Mouse (Mus musculus): Measurements from ENCODE around the gene Ica1.

Ica1 gene

DNA sequence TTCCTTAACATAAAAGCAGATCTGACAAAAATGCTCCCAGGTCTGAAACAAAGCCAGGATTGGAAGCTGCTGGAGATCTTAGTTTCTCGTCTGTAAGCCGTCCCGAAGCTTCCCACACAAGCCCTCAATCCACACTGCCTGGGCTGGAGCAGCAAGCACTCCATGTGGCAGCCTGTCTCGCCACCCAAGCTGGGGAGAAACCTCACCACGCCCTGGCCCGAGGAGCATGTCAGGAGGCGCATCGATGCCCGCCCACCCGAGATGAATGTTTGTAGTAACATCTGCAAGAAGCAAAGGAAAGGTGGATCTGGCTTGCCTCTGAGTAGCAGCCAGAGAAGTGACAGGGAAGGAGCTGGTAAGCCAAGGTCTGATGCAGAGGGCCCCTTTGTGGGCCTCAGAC lies 133.6 kb downstream of the Ica1 start:
- DNase-seq (ENCODE audit: low spot score): peak; percentile 31

DNA sequence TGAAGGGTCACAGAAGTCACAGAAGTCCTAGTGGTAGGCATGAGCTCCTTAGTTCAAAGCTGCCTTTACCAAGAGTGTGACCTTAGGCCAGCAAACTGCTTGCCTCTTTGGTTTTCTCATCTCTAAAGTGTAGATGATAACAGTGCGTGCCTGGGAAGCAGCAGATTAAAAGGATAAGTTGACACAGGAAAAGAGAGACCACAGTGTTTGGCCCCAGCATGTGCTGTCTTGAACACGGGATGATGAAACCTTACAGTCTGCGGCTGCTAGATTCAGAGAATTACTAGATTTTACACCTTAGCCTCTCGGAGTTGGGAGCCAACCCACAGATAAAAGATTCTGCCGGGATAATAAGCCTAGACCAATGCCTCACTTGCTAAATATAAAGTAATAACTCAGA lies 137.4 kb downstream of the Ica1 start:
- no peak for DNase-seq (ENCODE audit: low spot score)

DNA sequence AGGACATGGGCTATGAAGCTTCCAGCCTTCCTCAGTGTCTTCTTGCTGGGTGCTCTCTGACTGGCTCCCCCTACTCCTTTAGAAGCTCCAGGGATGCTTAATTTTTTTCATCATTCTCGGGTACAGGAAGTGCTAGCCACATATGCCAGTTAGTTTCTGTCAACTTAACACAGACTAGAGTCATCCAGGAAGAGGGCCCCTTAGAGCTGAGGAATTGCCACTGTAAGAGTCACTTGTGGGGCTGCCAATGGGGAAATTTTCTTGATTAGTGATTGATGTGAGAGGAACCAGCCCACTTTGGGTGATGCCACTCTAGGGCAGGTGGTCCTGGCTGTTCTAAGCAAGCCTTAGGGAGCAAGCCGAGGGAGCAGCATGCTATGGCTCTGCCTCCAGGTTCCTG lies 138.8 kb downstream of the Ica1 start:
- no peak for DNase-seq (ENCODE audit: low spot score)

DNA sequence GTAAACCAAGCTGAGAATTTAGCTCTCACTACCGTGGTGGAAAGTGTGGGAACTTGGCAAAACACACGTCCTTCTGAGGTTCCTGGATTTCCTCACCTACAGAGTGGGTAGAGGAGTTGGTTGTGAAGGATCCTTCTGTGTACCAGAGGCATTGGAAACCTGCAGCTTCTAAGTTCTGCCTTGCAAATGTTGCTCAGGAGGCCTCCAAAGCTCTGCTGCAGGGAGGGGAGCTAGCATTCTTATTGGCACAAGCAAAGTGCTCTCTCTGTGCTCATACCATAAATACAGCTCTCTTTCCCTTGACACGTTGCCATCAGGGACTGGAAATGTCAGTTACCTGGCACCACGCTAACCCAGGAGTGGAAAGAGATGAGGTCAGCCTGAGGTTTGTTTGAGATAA lies 139.4 kb downstream of the Ica1 start:
- no peak for DNase-seq (ENCODE audit: low spot score)

DNA sequence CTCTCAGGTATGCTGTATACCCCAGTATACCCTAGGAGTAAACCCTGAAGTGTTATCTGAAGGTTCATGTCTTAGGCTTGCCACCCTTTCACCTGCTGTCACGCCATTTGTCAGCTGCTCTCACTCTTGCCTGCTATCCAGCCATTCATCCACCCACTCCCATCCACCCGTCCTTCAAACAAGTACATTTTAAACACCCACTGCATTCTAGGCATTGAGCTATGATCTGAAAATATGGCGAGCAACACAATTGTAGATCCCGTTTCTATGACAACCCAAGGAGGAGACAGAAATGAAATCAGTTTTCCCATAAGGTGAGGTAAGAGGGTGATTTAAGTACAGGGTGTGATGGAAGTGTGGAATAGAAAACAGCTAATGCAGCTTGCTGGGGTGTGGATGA lies 140.2 kb downstream of the Ica1 start:
- peak; percentile 28 for DNase-seq (ENCODE audit: low spot score)

DNA sequence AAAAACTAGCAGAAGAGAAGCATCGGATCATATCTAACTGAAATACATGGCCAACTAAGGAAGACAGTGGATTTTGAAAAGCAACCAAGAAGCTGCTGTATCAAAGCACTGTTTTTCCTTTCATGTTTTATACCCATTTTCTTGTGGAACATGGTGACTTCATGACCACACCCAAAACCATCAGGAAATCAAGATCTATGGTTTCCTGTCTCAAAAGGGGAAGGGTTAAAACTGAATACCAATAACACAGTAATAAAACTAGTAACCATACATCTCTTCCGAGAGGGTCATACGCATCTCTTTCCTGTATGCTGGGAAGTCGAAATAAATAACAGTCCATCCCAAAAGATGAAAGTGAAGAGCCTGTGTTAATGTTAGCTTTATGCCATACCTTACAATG lies 145.6 kb downstream of the Ica1 start:
- no peak for DNase-seq (ENCODE audit: low spot score)

DNA sequence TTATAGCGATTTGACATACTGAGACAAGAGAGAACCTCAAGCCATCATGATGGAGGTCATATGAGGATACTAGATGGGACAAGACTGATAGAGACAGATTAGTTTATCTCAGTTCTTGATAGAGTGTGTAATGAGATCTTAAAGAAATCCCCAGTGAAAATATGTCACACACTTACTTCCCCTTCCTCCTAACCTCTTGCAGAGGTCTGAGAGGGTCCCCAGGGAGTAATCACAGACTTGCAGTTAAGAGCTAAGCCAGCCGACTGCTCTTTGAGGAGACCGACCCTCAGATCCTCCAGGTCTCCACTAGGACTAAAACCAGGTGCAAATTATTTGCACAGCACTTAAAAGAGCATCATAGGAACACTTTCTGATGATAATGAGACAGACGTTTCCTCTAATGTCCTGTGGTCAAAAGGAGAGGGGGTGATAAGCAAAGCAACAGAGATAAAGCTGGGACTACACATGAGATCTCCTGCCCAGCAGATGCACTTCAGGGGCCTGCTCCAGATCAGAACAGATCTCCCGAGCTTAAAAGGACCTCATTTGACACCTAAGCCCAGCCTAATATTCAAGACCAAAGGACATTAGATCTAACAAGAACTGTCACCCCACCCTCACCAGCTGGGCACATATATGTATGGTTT lies 146.2 kb downstream of the Ica1 start:
- DNase-seq (ENCODE audit: low spot score): no peak

DNA sequence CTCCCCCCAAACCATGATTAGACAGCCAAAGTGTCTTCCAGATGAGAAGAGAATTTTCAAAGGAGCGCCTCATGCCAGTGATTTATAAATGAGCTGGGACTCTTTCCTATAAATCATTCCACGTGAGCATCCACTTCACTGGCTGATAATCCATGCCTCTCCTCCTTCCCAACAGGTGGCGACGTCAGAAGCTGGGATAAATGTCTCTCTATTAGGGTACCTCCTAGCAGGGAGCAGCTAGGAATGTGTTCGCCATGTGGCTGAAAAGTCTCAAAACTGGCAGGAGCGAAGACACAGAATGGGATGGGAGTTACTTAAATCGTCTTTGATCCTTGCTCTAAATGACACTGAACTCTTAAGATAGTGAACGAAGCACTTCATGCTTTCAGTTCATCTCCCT lies 146.9 kb downstream of the Ica1 start:
- no peak for DNase-seq (ENCODE audit: low spot score)

DNA sequence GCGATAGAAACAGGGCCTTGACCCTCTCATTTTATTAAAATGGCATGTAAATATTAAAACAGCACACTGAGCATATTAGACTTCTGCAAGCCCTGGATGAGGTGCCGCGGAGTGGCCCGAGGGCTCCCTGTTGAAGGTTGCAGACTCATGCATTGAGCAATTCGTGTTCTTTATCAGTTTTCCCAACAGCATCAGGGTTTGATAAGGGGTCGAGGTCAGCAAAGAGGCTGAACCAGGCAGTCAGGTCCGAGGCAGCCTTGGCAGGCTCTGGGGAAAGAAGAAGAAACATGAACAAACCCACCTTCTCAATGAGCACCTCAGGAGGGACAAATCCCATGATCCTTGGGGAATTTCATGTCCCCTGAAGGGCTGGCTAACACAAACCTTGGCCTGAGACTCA lies 147.8 kb downstream of the Ica1 start:
- no peak for DNase-seq (ENCODE audit: low spot score)

DNA sequence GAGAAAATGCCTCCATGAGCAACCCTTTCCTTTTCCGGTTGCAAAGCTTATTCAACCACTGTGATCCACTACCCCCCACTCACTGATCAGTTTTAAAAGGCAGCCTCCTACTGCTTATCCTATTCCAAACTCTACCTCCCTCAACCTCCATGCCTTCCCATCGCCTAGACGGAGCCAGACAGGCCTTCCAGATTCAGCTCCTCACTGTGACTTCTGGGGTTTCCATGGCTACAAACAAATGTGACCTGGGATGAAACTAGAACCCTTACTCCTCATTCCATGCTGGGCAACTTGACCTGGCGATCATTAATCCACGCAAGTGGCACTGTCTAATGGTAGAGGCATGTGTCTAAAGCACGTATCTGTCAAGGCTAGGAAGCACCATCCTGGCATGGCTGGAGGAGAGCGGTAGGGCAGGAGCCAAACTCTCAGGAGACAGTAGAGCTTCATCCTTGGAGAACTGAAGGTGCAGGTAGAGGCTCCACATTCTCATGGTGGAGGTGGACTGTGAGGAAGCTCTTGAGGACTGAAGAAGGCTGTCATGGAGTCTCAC lies 149.5 kb downstream of the Ica1 start:
- DNase-seq (ENCODE audit: low spot score): no peak

DNA sequence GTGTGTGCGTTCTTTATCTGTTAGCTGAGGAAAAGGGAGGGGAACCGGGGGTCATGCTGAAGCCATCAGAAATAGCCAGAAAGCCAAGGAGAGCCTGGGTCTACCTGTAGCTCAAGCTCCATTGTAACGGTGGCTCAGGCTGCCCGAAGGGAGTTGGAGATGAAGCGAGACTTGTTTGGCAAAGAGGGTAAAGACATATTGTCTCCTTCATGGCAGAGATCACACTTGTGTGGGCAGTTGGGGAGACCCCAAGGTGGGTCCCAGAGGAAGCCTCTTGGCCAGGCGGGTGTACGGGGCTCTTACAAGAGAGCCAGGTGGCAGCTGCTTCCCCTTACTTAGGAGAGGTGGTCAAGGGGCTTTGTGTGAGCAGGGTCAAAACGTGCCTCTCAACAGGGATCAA lies 150.1 kb downstream of the Ica1 start:
- no peak for DNase-seq (ENCODE audit: low spot score)

DNA sequence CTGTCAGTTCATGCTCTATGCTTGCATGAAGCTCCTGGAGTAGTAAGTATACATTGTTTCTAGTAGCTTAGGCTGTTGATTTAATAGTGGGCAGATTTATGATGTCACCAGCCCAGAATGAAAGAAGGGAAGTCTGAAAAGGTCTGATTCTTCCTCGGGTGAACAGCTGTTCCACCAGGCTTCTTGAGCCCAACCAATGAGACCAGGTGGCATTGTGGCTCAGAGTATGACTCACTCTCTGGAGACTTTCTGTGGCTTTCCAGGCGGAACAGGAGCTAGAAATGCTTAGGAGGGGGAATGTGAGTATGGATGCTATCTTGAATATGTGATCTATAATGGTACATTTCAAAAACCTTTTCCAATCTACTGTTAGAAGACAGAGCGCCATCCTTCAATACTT lies 155.2 kb downstream of the Ica1 start:
- no peak for DNase-seq (ENCODE audit: low spot score)

DNA sequence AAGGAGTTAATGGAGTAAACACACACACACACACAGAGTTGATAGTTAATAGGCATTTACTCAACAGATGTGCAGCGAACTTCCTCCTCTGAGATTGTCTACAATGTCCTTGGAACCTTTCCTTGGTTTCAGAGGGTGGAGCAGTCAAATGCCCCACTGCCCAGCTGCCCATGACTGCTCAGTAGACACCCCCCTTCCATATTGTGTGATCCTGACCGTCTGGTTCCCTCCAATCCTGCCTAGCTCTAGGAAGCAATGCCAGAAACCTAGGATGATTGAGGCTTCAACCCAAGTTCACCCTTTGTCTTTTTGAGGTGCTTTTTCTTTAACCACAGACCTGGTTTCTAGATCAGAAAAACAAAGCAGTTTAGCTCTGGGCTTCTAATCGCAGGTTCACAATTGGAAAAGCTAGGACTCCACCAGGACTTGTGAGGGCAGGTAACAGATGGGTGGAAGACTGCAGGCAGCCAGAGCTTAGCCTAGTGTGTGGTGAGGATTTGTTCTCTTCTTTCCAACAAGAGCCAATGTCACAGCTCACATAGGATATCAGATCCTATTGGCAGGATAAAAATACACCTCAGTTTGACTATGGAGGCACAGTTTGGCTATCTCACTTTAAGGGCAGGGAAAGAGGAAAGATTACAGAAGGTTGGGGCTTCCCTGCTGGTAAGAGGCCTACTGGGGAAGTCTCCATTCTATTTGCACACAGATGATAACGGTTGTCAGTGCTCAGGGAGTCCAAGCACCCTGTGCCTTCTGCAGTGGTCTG lies 158.5 kb downstream of the Ica1 start:
- DNase-seq (ENCODE audit: low spot score): no peak

DNA sequence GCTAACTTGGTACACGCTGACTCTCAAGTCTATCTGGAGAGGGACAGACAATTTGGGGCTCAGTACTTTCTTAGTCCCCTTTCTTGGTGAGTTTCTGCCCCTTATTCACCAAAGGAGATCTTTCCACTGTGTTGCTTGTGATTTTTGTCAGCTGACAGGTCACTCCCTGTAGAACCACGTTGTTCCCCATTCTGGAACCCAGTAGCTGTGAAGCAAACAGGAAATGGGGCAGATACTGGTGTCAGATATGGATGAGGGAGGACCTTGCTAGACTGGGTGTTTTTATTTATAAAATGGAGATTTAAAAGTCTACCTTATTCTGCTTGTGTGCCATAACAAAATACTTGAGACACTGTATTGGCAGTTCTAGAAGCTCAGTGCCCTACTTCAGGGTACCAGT lies 160.9 kb downstream of the Ica1 start:
- DNase-seq (ENCODE audit: low spot score): no peak

DNA sequence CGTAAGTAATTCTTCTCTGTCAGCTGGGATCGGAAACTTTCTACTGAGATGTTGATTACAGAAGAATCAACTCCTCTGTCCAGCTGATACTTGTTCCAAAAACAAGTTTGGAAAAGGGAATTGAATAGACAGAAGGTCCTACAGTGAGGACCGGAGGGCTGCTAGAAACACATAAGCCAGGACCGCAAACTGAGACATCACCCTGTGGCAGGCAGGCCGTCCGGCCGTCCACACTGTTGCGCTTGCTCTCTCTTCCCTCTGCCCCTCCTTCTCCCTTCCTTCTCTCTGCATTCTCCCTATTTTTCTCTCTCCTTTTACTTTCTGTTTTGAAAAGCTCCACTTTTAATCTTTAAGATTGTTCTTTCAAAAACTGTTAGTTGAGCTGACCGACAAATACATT lies 186.6 kb downstream of the Ica1 start:
- no peak for DNase-seq (ENCODE audit: low spot score)

DNA sequence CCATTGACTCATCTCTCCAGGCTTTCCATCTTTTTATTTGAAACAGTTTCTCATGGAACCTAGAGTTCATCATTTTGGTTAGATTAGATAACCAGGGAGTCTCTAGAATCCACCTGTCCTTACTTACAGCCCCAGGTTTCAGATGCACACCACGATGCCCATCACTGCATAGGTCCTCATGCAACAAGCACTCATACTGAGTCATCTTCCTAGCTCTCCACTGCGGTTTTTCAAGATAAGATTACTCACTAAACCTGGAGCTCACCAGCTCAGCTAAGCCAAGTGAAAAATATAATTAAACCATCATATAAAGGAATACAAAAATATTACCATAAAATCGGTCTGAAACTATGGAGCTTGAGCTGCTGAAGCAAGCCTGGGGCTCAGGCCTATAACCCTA lies 194.4 kb downstream of the Ica1 start:
- DNase-seq (ENCODE audit: low spot score): no peak

DNA sequence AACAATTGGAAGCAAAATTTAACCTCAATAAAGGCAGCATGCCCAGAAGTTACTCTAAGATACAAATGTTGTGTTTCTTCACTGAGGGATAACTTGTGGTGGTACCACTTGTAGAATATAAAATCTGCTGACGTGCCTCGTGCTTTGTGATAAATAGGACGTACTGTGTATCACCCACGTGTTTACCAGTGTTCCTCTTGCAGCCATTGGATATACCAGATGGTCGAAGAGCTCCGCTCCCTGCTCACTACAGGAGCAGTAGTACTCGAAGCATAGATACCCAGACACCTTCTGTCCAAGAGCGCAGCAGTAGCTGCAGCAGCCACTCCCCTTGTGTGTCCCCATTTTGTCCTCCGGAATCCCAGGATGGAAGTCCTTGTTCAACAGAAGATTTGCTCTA lies 195.9 kb downstream of the Ica1 start:
- peak; percentile 13 for DNase-seq (ENCODE audit: low spot score)
